ENCODE assay signal across 14 mouse cellular contexts in the genomic region with DNA sequence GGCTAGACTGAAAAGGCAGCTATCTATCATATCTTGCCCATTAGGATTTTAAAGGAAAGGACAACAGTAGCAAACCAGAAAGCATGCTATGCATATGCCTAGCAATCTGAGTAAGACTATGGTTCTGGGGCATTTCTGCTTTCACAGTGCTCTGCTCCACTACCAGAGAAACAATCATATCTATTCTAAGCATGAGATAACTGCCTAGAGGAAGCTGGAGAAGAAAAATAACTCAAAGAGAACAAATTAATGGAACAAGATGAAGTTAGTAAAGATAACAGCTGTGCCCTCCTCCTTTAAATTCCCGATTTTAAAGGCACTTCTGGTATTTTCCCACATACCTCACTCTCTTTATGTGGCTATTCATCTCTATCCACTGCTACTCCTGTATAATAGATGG.
"Had no signal": no experiment of that assay in that cellular context is flagged by ENCODE, and none has a peak within 500 bp of the region (broad histone marks: within the 10 kb centered on the region; RNA-seq: fewer than 3 reads in every experiment).

No protein-coding gene starts in this region.

- H3K4me1 ChIP-seq: limb, embryonic 15.5 days; midbrain, embryonic 15.5 days; neural tube, embryonic 13.5 days had no signal

- ATAC-seq: liver, embryonic 12.5 days; midbrain, embryonic 15.5 days had no signal

- H3K9me3 ChIP-seq: limb, embryonic 15.5 days; liver, embryonic 12.5 days; lung, embryonic 15.5 days; megakaryocyte, embryonic 14.5 days; midbrain, embryonic 15.5 days; neural tube, embryonic 13.5 days had no signal

- H3K4me2 ChIP-seq: limb, embryonic 15.5 days; liver, embryonic 12.5 days; lung, embryonic 15.5 days; midbrain, embryonic 11.5 days; midbrain, embryonic 15.5 days; neural tube, embryonic 13.5 days had no signal

- DNase-seq: kidney, postnatal 25 days; layer of hippocampus, adult 9-11 months; layer of hippocampus, postnatal 36 days; lung, postnatal 14 days; right cerebral cortex, postnatal 14 days; thymus, postnatal 4 days had no signal

- H3K27ac ChIP-seq: limb, embryonic 15.5 days; liver, embryonic 12.5 days; lung, embryonic 15.5 days; macrophage; midbrain, embryonic 15.5 days; neural tube, embryonic 13.5 days had no signal

- H3K9ac ChIP-seq: limb, embryonic 15.5 days; liver, embryonic 12.5 days; lung, embryonic 15.5 days; midbrain, embryonic 15.5 days; neural tube, embryonic 13.5 days had no signal

- H3K36me3 ChIP-seq: limb, embryonic 15.5 days; liver, embryonic 12.5 days; lung, embryonic 15.5 days; midbrain, embryonic 15.5 days had no signal

- H3K4me3 ChIP-seq: limb, embryonic 15.5 days; liver, embryonic 12.5 days; lung, embryonic 15.5 days; megakaryocyte, embryonic 14.5 days; midbrain, embryonic 15.5 days; neural tube, embryonic 13.5 days had no signal

- H3K27me3 ChIP-seq: limb, embryonic 15.5 days; liver, embryonic 12.5 days; lung, embryonic 15.5 days; megakaryocyte, embryonic 14.5 days; midbrain, embryonic 15.5 days; neural tube, embryonic 13.5 days had no signal
